Mouse (Mus musculus) lung, adult 2 months (tissue): ENCODE measurements around the gene Tbata. TPM values are rescaled to one million over a fixed set of nuclear protein-coding genes. Genes with fewer than 3 reads are reported as not detected.

Source experiments
- DNase-seq: peaks from one replicate; pipeline ENCODE4 v3.0.0; 2022
- H3K4me1 ChIP-seq: fragments of 200-500 bp; 2 replicates; pipeline ENCODE4 v1.6.1; 2011; ENCODE audit warnings: low read length; ENCODE audit not compliant: control insufficient read depth, insufficient read depth
- H3K4me3 ChIP-seq: fragments of 200-500 bp; replicated peaks from 2 replicates; pipeline ENCODE3; 2011; ENCODE audit warnings: low read depth, mild to moderate bottlenecking, control low read depth, low read length; ENCODE audit errors: extremely low read depth
- CTCF ChIP-seq: fragments of 200-500 bp; IDR thresholded peaks from 2 replicates; pipeline ENCODE4 v1.5.1; 2011; ENCODE audit warnings: mild to moderate bottlenecking, low read length, control low read depth; ENCODE audit not compliant: insufficient read depth
- POLR2A ChIP-seq: fragments of 200-500 bp; IDR thresholded peaks from 2 replicates; pipeline ENCODE4 v1.6.1; 2011; ENCODE audit warnings: low read depth, mild to moderate bottlenecking, control low read depth, low read length, borderline replicate concordance; ENCODE audit errors: extremely low read depth
- WGBS: fragments of 180-500 bp; shearing (Covaris S2); methylation state at CpG from one replicate; pipeline ENCODE4 v1.1.7; 2018; 5-methylcytosine and 5-hydroxymethylcytosine counted together
- polyA plus RNA-seq: library from polyadenylated mRNA; depleted of rRNA; stranded (reverse); fragments of >200 nt; gene quantifications from 2 replicates; pipeline ENCODE4 v1.2.3, GENCODE M21; 2012

Tbata gene
- polyA plus RNA-seq, 1 experiment: 4.1 TPM

DNA sequence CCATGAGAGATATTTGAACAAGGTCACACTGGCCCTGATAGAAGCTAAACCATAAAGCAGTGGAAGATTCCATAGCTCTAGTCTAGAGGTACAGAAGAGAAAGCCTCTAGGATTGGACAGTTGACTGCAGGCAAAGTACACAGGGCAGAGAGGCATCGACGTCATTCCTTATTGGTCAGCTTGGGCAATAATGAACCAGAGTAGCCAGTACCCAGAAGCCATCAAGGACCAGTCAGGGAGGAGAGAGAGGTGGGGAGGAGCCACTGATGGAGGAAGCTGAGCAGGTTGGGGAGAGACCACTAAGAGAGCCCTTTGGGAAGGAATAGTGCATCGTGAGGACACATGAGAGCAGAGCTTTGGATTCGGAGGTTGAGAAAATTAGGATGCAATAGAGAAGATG is 6.0 kb downstream of the Tbata start:
- Histone ChIP-seq H3K4me3 (no peak overlapping the region), H3K4me1 (no peaks in the 10 kb centered on the region)
- DNase-seq: no peak
- TF ChIP-seq POLR2A (no peak), CTCF (no peak)
- WGBS: 87% methylated on average over 4 of the region's 4 CpGs

DNA sequence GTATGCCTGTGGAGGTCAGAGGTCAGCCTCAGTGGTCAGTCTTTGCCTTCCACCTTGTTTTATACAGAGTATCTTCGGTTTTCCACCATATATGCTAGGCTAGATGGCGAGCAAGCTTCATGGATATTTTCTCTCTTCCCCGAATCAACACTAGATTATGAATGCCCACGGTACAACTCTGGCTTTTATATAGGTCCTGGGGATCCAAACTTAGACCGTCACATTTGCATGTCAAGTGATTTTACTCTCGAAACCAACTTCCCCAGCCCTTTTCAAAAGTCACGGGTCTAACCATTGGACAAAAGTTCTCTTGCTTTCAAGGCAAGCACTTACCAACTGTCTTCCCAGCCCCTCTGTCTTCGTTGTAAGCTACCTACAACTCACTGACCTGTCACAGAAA is 6.9 kb downstream of the Tbata start:
- 90% methylated on average over 8 of the region's 8 CpGs for whole genome bisulfite sequencing
- Histone ChIP-seq H3K4me1 (no peaks in the 10 kb centered on the region), H3K4me3 (no peak overlapping the region)
- no peak for DNase-seq
- no peak for TF ChIP-seq POLR2A
- no peak for TF ChIP-seq CTCF

DNA sequence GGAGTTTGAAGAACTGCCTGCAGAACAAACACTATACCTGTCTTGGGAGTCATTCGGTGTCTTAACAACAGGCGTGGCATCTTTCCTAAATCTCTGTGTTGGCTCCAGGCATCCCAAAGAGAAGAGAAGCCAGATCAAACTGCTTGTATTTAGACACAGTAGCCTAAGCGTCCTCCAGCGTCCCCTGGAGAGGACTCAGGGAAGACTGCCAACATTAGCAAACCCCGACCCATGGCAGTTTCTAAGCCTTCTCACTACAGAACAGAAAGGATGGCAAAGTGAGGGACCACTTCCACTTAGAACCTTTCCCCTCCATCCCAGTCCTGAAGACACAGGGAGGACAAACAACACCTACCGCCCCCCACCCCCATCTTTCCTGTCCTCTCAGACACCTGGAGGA is 8.2 kb downstream of the Tbata start:
- 53% methylated on average over 6 of the region's 6 CpGs for WGBS
- no peaks in the 10 kb centered on the region for H3K4me1 ChIP-seq
- DNase-seq: no peak
- TF ChIP-seq CTCF (no peak), POLR2A (no peak)
- no peak overlapping the region for H3K4me3 ChIP-seq

DNA sequence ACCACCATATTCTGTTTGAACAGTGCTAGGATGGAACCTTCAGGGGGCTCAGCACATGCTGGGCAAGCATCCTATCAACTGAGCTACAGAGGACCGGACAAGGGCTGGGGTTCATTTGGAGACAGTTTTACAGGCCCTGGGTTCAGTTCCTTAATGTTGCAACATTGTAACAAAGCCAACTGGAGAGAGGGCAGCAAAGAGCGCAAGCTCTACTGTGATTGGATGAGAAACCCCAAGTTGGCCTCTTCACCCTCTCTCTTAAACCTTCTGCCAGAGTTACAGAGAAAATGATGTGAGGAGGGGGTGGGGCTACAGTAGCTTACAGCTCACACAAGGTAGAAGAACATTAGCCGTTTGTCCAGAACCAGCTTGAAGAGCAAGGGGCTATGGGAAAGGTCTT is 15.2 kb downstream of the Tbata start:
- TF ChIP-seq CTCF: no peak
- TF ChIP-seq POLR2A: no peak
- 56% methylated on average over 3 of the region's 3 CpGs for WGBS
- no peak for DNase-seq
- H3K4me3 ChIP-seq: no peak overlapping the region
- H3K4me1 ChIP-seq: no peaks in the 10 kb centered on the region

DNA sequence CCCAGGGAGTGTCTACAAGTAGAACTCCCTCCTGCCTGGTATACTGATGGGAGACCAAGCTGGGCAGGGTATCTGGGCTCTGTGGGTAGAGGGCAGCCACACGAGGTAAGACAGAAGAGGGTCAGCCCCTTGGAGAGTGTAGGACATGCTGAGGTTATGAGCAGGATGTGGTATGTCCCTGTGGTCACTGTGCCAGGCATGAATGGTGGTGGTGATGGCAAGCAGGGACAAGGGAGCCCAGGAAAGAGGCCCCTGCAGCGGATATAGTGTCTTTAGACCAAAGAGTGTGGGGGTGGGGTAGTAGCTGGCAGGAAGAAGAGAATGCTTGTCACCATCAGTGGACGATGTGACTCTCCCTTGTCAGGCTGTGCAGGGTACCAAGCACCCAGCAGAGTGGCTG is 16.3 kb downstream of the Tbata start:
- no peak for DNase-seq
- no peak overlapping the region for H3K4me3 ChIP-seq
- WGBS: 48% methylated on average over 3 of the region's 3 CpGs
- TF ChIP-seq CTCF (no peak), POLR2A (no peak)
- H3K4me1 ChIP-seq: no peaks in the 10 kb centered on the region

DNA sequence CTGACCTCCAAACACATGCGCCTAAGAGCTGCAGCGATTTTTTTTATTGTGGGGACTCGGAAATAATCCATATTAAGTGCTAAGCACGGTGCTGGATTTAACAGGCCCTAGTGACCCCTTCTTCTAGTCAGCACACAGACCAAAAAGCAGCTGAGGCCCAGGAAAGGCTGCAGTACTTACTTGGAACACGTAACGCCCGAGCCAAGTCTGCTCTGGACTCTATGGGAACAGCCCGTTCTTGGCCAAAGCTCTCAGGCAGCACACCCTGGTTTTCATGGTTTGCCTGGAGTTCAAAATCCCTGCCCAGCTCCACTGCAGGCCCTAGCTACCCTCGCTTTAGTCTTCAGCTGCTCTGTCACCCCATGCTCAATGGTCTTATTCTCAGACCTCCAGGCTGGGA is 22.9 kb downstream of the Tbata start:
- WGBS: 66% methylated on average over 9 of the region's 9 CpGs
- no peak for TF ChIP-seq CTCF
- no peak for TF ChIP-seq POLR2A
- H3K4me3 ChIP-seq: no peak overlapping the region
- no peak for DNase-seq
- H3K4me1 ChIP-seq: no peaks in the 10 kb centered on the region

DNA sequence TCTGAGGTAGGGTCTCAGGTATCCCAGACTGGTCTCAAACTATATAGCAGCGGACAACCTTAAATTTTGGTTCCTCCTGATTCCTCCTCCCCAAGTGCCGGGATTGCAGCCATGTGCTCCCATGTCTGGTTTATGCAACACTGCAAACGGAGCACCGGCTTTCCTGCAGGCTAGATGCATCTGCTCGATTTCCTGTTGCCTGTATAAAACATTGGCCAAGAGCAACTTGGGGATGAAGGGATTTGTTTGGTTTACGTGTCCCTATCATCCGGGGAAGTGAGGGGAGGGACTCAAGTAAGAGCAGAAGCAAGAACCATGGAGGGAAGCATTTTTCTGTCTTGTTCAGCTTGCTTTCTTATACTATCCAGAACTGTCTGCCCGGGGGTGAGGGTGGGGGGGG is 23.5 kb downstream of the Tbata start:
- no peak for DNase-seq
- TF ChIP-seq CTCF: no peak
- TF ChIP-seq POLR2A: no peak
- Histone ChIP-seq H3K4me1 (no peaks in the 10 kb centered on the region), H3K4me3 (no peak overlapping the region)
- 43% methylated on average over 8 of the region's 8 CpGs for WGBS

DNA sequence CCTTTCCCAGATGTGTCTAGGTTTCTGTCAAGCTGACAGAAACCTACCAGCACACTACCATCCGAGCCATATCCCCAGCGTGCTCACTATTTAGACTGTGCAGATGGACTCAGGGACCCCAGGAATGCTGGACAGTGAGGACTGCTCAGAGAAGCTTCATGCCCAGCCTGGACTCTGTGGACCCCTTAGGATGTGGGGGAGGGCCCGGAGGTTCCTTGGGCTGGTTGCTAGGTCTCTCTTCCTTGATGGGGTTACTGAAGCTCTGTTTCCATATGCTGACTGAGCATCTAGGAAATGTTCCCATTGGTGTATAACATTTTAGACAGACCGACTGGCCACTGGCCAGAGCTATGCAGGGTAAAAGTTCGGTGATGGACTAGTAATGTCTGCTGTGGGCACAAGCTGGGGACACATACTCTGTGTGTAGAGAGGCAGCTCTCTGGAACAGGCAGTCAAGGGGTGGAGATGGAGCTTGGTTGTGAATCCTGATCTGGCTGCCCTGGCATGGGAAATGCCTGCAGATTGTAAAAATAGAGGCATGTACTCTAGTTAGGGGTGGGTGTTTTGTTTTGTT is 24.1 kb downstream of the Tbata start:
- Histone ChIP-seq H3K4me1 (no peaks in the 10 kb centered on the region), H3K4me3 (no peak overlapping the region)
- DNase-seq: no peak
- TF ChIP-seq POLR2A (no peak), CTCF (no peak)
- 80% methylated on average over 5 of the region's 5 CpGs for WGBS

DNA sequence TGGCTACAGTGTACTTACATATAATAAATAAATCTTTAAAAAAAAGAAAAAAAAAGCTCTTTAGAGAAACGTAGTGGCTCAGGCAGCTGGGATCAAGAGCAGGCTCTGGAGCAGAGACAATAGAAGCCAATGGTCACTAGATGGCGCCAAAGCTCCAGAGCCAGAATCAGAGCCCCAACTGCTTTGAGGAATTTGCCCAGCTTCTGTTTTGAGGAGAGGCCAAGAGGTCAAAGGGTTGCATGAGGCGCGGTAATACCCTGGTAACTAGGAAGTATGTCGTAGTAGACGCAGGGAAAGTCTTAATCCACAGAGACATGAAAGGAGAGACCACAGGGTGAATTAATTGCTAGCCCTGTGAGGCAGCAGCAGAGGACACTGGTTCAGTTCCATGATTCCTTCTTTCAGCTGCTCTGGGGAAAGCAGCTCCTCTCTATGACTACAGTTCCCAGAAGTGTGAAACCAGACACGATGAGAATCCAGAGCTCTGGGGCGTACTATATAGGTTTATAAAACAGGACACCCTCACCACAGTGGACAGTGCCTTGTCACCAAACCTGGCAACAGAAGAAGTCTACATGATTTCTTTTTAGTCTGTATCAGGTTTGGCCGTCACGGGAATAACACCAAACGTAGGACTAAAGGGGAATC is 27.9 kb downstream of the Tbata start:
- TF ChIP-seq CTCF (peak; percentile 89), POLR2A (no peak)
- WGBS: 29% methylated on average over 11 of the region's 11 CpGs
- no peaks in the 10 kb centered on the region for H3K4me1 ChIP-seq

DNA sequence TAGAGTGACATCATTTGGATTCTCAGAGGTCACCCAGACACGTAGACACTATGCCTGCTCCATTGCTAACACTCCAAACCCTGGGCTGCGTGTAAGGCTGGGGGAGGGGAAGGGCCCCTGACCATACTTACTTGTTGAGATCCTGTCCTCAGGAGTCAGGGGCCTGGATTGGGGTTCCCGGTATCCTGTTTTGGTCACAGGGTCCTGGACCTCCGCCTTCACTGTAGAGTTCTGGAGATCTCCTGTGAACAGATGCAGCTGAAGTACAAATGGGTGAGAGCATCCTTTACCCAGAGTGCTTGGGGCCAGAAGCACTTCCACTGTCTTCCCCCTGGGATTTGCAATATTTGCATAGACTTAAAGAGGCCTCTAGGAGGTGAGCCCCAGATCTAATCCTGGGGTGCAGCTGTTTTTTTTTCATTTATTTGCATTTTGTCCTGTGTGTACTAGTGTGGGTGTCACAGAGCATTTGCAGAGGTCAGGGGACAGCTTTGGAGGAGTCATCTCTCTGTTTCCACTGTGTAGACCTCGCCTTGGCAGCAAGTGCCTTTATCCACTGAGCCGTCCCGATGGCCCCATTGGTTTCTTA is 28.6 kb downstream of the Tbata start:
- no peaks in the 10 kb centered on the region for H3K4me1 ChIP-seq
- TF ChIP-seq POLR2A (no peak), CTCF (no peak)
- WGBS: 88% methylated on average over 7 of the region's 7 CpGs
- no peak for DNase-seq
- no peak overlapping the region for H3K4me3 ChIP-seq

More for the DNA sequence above, 27.9 kb downstream of the Tbata start:
- DNase-seq: peak; percentile 62
- H3K4me3 ChIP-seq: no peak overlapping the region
